Mouse (Mus musculus) MEL (cell line): ENCODE results near the gene Kcnd3.

Experiments
- CTCF ChIP-seq, 3 experiments: IDR thresholded peaks in 2 of 3; conservative IDR thresholded peaks in 1 of 3; 2 replicates each; pipeline ENCODE4 v1.5.1; 2011 to 2012; ENCODE audit warnings: low read length in 3 of 3, low read depth in 2 of 3, mild to moderate bottlenecking in 2 of 3, improper control_type of control experiment in 1 of 3, inconsistent platforms in 1 of 3, mixed read lengths in 1 of 3, moderate library complexity in 1 of 3; ENCODE audit not compliant: control insufficient read depth in 1 of 3, insufficient read depth in 1 of 3, poor library complexity in 1 of 3, severe bottlenecking in 1 of 3
- POLR2A ChIP-seq, 2 experiments: IDR thresholded peaks; 2 replicates each; pipeline ENCODE4 v1.6.1; 2011 to 2012; ENCODE audit warnings: low read length in 2 of 2, mild to moderate bottlenecking in 2 of 2, control low read depth in 1 of 2, improper control_type of control experiment in 1 of 2, low read depth in 1 of 2, moderate library complexity in 1 of 2; ENCODE audit not compliant: control insufficient read depth in 1 of 2, insufficient read depth in 1 of 2, poor library complexity in 1 of 2
- TAL1 ChIP-seq: IDR thresholded peaks from 2 replicates; pipeline ENCODE4 v1.6.1; 2012; ENCODE audit warnings: mild to moderate bottlenecking, inconsistent platforms, low read length, moderate library complexity, mixed read lengths

DNA sequence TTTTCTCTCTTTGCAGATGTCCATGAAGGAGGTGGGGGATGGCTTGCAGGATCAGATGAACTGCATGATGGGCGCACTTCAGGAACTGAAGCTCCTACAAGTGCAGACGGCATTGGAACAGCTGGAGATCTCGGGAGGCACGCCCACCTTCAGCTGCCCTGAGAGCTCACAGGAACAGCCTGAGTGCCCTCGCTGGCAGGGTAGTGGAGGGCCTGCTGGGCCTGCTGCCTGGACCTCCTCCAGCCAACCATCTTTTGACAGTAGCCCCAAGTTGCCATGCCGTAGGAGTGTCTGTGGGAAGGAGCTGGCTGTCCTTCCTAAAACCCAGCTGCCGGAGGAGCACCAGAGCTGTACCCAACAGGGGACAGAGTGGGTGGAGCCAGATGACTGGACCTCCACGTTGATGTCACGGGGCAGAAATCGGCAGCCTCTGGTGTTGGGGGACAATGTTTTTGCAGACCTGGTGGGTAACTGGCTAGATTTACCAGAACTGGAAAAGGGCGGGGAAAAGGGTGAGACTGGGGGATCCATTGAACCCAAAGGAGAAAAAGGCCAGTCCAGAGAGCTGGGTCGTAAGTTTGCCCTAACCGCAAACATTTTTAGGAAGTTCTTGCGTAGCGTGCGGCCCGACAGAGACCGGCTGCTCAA is 264.3 kb downstream of the Kcnd3 start:
- TF ChIP-seq POLR2A (IDR thresholded peaks at IDR 0.05; ENCODE audit: control insufficient read depth in 1 of 2, insufficient read depth in 1 of 2, low read depth in 1 of 2, low read length in 2 of 2, poor library complexity in 1 of 2) (no peak), CTCF (IDR thresholded peaks at IDR 0.05 in 2 of 3, conservative IDR thresholded peaks at IDR 0.05 in 1 of 3; ENCODE audit: control insufficient read depth in 1 of 3, insufficient read depth in 1 of 3, low read depth in 2 of 3, low read length in 3 of 3, poor library complexity in 1 of 3, severe bottlenecking in 1 of 3) (no peak), TAL1 (no peak)
